Mouse (Mus musculus): ENCODE measurements at regions not wholly inside any gene's neighbourhood (a gene's known extent, or its start where the extent isn't known, plus 50 kb on each side); places are given as distances from the start of the nearest gene placed in this dataset.
A peak's percentile ranks its signal among the peaks of the same experiment; 100 is the strongest.
"Not testable (repeated sequence)": the region's sequence is repeated elsewhere in the genome, so short reads cannot be mapped to it uniquely, and the experiment has no call there.

- DNase-seq (ENCODE audit: low read depth, low spot score), result no peak
Measured at GRCm38 (mm10) chr6:66395147-66395546, 140.0 kb upstream of the Mad2l1 start.

GRCm38 (mm10) chr6:66397411-66397810 is 137.8 kb upstream of the Mad2l1 start:
- DNase-seq (ENCODE audit: low read depth, low spot score), result no peak

GRCm38 (mm10) chr6:66398674-66399073 is 136.5 kb upstream of the Mad2l1 start:
- no peak for DNase-seq (ENCODE audit: low read depth, low spot score)

- DNase-seq (ENCODE audit: low read depth, low spot score), result peak; percentile 73
Measured at GRCm38 (mm10) chr6:66399091-66399755, 136.0 kb upstream of the Mad2l1 start.

GRCm38 (mm10) chr6:66401468-66401867 is 133.7 kb upstream of the Mad2l1 start:
- no peak for DNase-seq (ENCODE audit: low read depth, low spot score)

- peak; percentile 13 for DNase-seq (ENCODE audit: low read depth, low spot score)
Measured at GRCm38 (mm10) chr6:66401868-66402440, 133.2 kb upstream of the Mad2l1 start.

- DNase-seq (ENCODE audit: low read depth, low spot score), result no peak
Measured at GRCm38 (mm10) chr6:66414822-66415221, 120.4 kb upstream of the Mad2l1 start.

- DNase-seq (ENCODE audit: low read depth, low spot score), result no peak
Measured at GRCm38 (mm10) chr6:66419452-66420041, 115.6 kb upstream of the Mad2l1 start.

- DNase-seq (ENCODE audit: low read depth, low spot score), result no peak
Measured at GRCm38 (mm10) chr6:66428370-66428769, 106.8 kb upstream of the Mad2l1 start.

- not testable (repeated sequence) for DNase-seq (ENCODE audit: low read depth, low spot score)
Measured at GRCm38 (mm10) chr6:66450408-66450807, 84.8 kb upstream of the Mad2l1 start.

- no peak for DNase-seq (ENCODE audit: low read depth, low spot score)
Measured at GRCm38 (mm10) chr6:66458172-66458571, 77.0 kb upstream of the Mad2l1 start.

GRCm38 (mm10) chr6:66464540-66464939 is 70.7 kb upstream of the Mad2l1 start:
- DNase-seq (ENCODE audit: low read depth, low spot score), result no peak

- no peak for DNase-seq (ENCODE audit: low read depth, low spot score)
Measured at GRCm38 (mm10) chr6:66465137-66465853, 69.9 kb upstream of the Mad2l1 start.

GRCm38 (mm10) chr6:66466757-66467156 is 68.4 kb upstream of the Mad2l1 start:
- peak; percentile 59 for DNase-seq (ENCODE audit: low read depth, low spot score)

GRCm38 (mm10) chr6:66470627-66471249 is 64.5 kb upstream of the Mad2l1 start:
- no peak for DNase-seq (ENCODE audit: low read depth, low spot score)

GRCm38 (mm10) chr6:66471786-66472185 is 63.4 kb upstream of the Mad2l1 start:
- DNase-seq (ENCODE audit: low read depth, low spot score), result no peak

- DNase-seq (ENCODE audit: low read depth, low spot score), result no peak
Measured at GRCm38 (mm10) chr6:66472697-66473096, 62.5 kb upstream of the Mad2l1 start.

GRCm38 (mm10) chr6:66477575-66477974 is 57.6 kb upstream of the Mad2l1 start:
- no peak for DNase-seq (ENCODE audit: low read depth, low spot score)

GRCm38 (mm10) chr6:66478326-66478964 is 56.7 kb upstream of the Mad2l1 start:
- DNase-seq (ENCODE audit: low read depth, low spot score), result no peak

- no peak for DNase-seq (ENCODE audit: low read depth, low spot score)
Measured at GRCm38 (mm10) chr6:66479576-66479975, 55.6 kb upstream of the Mad2l1 start.

- DNase-seq (ENCODE audit: low read depth, low spot score), result peak; percentile 16
Measured at GRCm38 (mm10) chr6:66480207-66480606, 55.0 kb upstream of the Mad2l1 start.

- no peak for DNase-seq (ENCODE audit: low read depth, low spot score)
Measured at GRCm38 (mm10) chr6:66482797-66483196, 52.4 kb upstream of the Mad2l1 start.

All from brain, adult 2 months (tissue).